Mouse (Mus musculus): ENCODE results near the gene Adh5. TPM values are rescaled to one million over a fixed set of nuclear protein-coding genes. Genes with fewer than 3 reads are reported as not detected.

Adh5 gene
- 96.8 TPM for polyA plus RNA-seq (2015; fragmentation: Illumina TruSeq; extraction: RNeasy Lipid Tissue Mini Kit (QIAGEN cat#74804); ENCODE audit: insufficient read depth, low replicate concordance)

GRCm38 (mm10) chr3:138442612-138443464 lies at the start of gene Adh5:
Adh5 (plus strand) TSS chr3:138443093.

GRCm38 (mm10) chr3:138415121-138415690 lies 27.7 kb upstream of the Adh5 start, which contains the start of gene Adh4:
Adh4 (plus strand) TSS chr3:138415466.

DNA sequence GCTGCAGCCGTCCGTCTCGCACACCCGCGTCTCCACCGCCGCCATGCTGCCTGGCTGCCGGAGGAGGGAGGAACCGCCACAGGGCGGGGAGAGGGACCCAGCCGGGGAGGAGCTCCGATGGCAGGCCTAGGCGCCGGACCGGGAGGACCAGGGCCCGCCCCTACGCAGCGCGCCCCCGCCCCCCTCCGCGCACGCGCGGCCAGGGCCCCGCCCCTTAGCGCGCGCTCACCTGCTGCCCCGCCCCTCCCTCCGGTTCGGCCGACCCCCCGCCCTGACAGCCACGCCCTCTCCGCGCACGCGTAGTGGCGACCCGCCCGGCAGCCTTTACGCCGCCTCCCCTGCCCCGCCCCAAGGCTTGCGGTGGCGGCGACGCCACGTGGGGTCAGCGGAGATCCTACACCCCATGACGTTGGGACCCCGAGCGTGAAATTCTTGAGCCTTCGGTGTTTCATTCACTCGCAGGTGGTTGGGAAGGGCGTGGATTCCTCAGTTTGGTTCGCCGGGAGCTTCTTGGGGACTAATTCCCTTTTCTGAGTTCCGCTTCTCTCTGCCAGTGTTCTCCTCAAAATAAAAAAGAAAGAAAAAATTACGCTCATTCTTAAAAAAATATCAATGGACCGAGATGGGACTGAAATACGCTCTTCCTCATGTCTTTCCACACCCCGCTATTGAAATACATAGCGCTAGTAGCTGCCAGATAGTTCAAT lies 46.6 kb downstream of the Adh5 start, which contains the start of gene Metap1:
Gene Metap1, minus strand, starts transcription at position 189 of the 707 bp plus-strand sequence.

Other genes with a start within 250 kb of the Adh5 start
- gene 4930579F01Rik, start 249.3 kb upstream of the Adh5 start, polyA plus RNA-seq (2015; fragmentation: Illumina TruSeq; extraction: RNeasy Lipid Tissue Mini Kit (QIAGEN cat#74804); ENCODE audit: insufficient read depth, low replicate concordance): not detected
- not detected for gene Adh7, start 225.3 kb upstream of the Adh5 start, polyA plus RNA-seq (2015; fragmentation: Illumina TruSeq; extraction: RNeasy Lipid Tissue Mini Kit (QIAGEN cat#74804); ENCODE audit: insufficient read depth, low replicate concordance)
- 1.3 TPM for gene Adh1, start 182.1 kb upstream of the Adh5 start, polyA plus RNA-seq (2015; fragmentation: Illumina TruSeq; extraction: RNeasy Lipid Tissue Mini Kit (QIAGEN cat#74804); ENCODE audit: insufficient read depth, low replicate concordance)
- gene Adh6a, start 129.8 kb upstream of the Adh5 start, polyA plus RNA-seq (2015; fragmentation: Illumina TruSeq; extraction: RNeasy Lipid Tissue Mini Kit (QIAGEN cat#74804); ENCODE audit: insufficient read depth, low replicate concordance): not detected
- gene Adh6b, start 101.3 kb upstream of the Adh5 start, polyA plus RNA-seq (2015; fragmentation: Illumina TruSeq; extraction: RNeasy Lipid Tissue Mini Kit (QIAGEN cat#74804); ENCODE audit: insufficient read depth, low replicate concordance): not detected
- gene Adh4, start 27.6 kb upstream of the Adh5 start, polyA plus RNA-seq (2015; fragmentation: Illumina TruSeq; extraction: RNeasy Lipid Tissue Mini Kit (QIAGEN cat#74804); ENCODE audit: insufficient read depth, low replicate concordance): not detected
- 57.8 TPM for gene Metap1, start 46.4 kb downstream of the Adh5 start, polyA plus RNA-seq (2015; fragmentation: Illumina TruSeq; extraction: RNeasy Lipid Tissue Mini Kit (QIAGEN cat#74804); ENCODE audit: insufficient read depth, low replicate concordance)
- gene Eif4e, start 83.1 kb downstream of the Adh5 start, polyA plus RNA-seq (2015; fragmentation: Illumina TruSeq; extraction: RNeasy Lipid Tissue Mini Kit (QIAGEN cat#74804); ENCODE audit: insufficient read depth, low replicate concordance): 174 TPM

Measured in spleen, adult 10 weeks (tissue).